Mouse (Mus musculus): ENCODE results near the gene Atxn2. TPM values are rescaled to one million over a fixed set of nuclear protein-coding genes. Genes with fewer than 3 reads are reported as not detected.

Gene Atxn2
- total RNA-seq, 2 experiments from 2014 or later: 248 to 251 TPM

DNA sequence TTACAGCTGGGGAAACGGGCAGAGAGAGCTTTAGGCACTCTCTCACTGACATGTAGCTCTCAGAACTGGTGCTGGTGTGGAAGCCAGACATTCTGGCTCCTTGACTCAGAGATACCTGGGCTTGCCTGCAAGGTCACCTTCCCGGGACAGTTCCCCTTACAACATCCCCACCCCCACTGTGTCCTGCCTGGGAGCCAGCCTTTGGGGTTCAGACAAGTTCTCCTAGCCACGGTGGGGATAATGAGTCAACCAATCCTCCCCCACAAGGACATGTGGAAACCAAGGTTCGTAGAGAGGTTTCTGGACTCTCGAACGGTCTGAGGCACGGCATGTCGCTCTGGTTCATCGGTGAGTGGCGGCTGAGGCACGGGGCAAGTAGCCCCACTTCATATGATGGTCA lies 145.6 kb downstream of the Atxn2 start:
- intact Hi-C loops (cut with DNase I): no loop called here
- Histone ChIP-seq H3K27ac (no peak overlapping the region), H3K4me3 (no peak overlapping the region)
- DNase-seq (ENCODE audit: extremely low spot score in 1 of 2, low spot score in 2 of 2): no peak
- TF ChIP-seq CTCF (IDR thresholded peaks at IDR 0.05): no peak

- no peak overlapping the region for H3K4me3 ChIP-seq
- intact Hi-C loops (cut with DNase I): no loop called here
- H3K27ac ChIP-seq: no peak overlapping the region
- TF ChIP-seq CTCF (IDR thresholded peaks at IDR 0.05): no peak
- DNase-seq (ENCODE audit: extremely low spot score in 1 of 2, low spot score in 2 of 2): no peak
Observed at GRCm38 (mm10) chr5:121858427-121858826, 147.3 kb downstream of the Atxn2 start.

DNA sequence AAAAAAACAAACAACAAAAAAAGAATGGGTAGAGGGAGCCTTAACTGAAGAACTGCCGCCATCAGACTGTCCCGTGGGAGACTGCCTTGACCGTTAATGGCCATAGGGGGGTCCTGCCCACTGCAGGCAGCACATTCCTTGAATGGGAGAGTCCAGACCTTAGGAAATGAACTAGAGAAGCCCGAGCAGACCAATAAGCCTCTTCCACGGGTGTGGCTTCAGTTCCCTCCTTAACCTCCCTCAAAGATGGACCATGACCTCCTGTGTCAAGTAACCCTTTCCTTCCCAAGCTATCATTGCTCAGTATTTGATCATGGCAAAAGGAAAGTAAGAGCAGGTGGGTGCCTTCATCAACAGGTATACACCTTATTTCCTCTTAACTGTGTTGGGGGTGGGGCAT lies 150.8 kb downstream of the Atxn2 start:
- Histone ChIP-seq H3K4me3 (no peak overlapping the region), H3K27ac (no peak overlapping the region)
- TF ChIP-seq CTCF (IDR thresholded peaks at IDR 0.05): no peak
- no peak for DNase-seq (ENCODE audit: extremely low spot score in 1 of 2, low spot score in 2 of 2)
- intact Hi-C loops (cut with DNase I): no loop called here

- Histone ChIP-seq H3K4me3 (no peak overlapping the region), H3K27ac (no peak overlapping the region)
- TF ChIP-seq CTCF (IDR thresholded peaks at IDR 0.05): no peak
- DNase-seq (ENCODE audit: extremely low spot score in 1 of 2, low spot score in 2 of 2): no peak
- intact Hi-C loops (cut with DNase I): no loop called here
Observed at GRCm38 (mm10) chr5:121864330-121864729, 153.2 kb downstream of the Atxn2 start.

Small RNAs within 50 kb of the gene (microRNA-seq; reads per million reads assigned to microRNA genes)
- gene Mir7031: 7.4 to 11.2 reads per million in 2 experiments

Other genes starting within 250 kb of the Atxn2 start
- under 1 TPM in 1 of 2 experiments, not detected in 1; 0.12 TPM for gene Adam1b, start 207.9 kb upstream of the Atxn2 start, total RNA-seq (2021)
- 10 to 100 TPM; 12.1 to 14.9 TPM for gene Adam1a, start 165.9 kb upstream of the Atxn2 start, total RNA-seq (2021)
- under 1 TPM in 1 of 2 experiments, not detected in 1; 0.98 TPM for gene Gm42878, start 165.9 kb upstream of the Atxn2 start, total RNA-seq (2021)
- 10 to 100 TPM; 60.1 to 75.3 TPM for gene Mapkapk5, start 165.4 kb upstream of the Atxn2 start, total RNA-seq (2021)
- 100 to 1,000 TPM; 111 to 120 TPM for gene Aldh2, start 117.5 kb upstream of the Atxn2 start, total RNA-seq (2021)
- gene Acad12, start 92.4 kb upstream of the Atxn2 start, total RNA-seq (2021): 1 to 10 TPM; 6.1 to 6.9 TPM
- gene Acad10, start 50.8 kb upstream of the Atxn2 start, total RNA-seq (2021): 1 to 10 TPM; 5.0 to 5.3 TPM
- 10 to 100 TPM; 67.3 to 68.0 TPM for gene Brap, start 50.8 kb upstream of the Atxn2 start, total RNA-seq (2021)
- 10 to 100 TPM; 21.2 to 27.5 TPM for gene Sh2b3, start 126.3 kb downstream of the Atxn2 start, total RNA-seq (2021)
- 10 to 100 TPM in 1 of 2 experiments, 1 to 10 TPM in 1; 8.9 to 10.5 TPM for gene Pheta1, start 137.6 kb downstream of the Atxn2 start, total RNA-seq (2021)

Data from left cerebral cortex, adult 2 months (tissue).